Mouse (Mus musculus) testis, adult 2 months (tissue): ENCODE results near the gene Mrpl52.

Experiments used
- CTCF ChIP-seq: fragments of 200-500 bp; IDR thresholded peaks from 2 replicates; pipeline ENCODE4 v1.5.1; 2012; ENCODE audit warnings: low read depth, mild to moderate bottlenecking, inconsistent platforms, low read length, moderate library complexity; ENCODE audit not compliant: control insufficient read depth, insufficient read depth, insufficient replicate concordance
- POLR2A ChIP-seq: fragments of 200-500 bp; IDR thresholded peaks from 2 replicates; pipeline ENCODE4 v1.6.1; 2012; ENCODE audit warnings: low read depth, mild to moderate bottlenecking, inconsistent platforms, low read length, moderate library complexity; ENCODE audit not compliant: control insufficient read depth

- TF ChIP-seq POLR2A (no peak), CTCF (no peak)
Observed at GRCm38 (mm10) chr14:54397872-54398527, 28.7 kb upstream of the Mrpl52 start.
